Mouse (Mus musculus): ENCODE data around the gene Hyal1. TPM values are rescaled to one million over a fixed set of nuclear protein-coding genes. Genes with fewer than 3 reads are reported as not detected.
"Not testable (repeated sequence)": the region's sequence is repeated elsewhere in the genome, so short reads cannot be mapped to it uniquely, and the experiment has no call there.

The Hyal1 gene
- total RNA-seq, 4 experiments from 2014 or later = 4.6 to 6.6 (median 5.1) TPM

GRCm38 (mm10) chr9:107550491-107551116 lies 26.1 kb upstream of the Hyal1 start:
- no peak for DNase-seq (ENCODE audit: low spot score)

DNA sequence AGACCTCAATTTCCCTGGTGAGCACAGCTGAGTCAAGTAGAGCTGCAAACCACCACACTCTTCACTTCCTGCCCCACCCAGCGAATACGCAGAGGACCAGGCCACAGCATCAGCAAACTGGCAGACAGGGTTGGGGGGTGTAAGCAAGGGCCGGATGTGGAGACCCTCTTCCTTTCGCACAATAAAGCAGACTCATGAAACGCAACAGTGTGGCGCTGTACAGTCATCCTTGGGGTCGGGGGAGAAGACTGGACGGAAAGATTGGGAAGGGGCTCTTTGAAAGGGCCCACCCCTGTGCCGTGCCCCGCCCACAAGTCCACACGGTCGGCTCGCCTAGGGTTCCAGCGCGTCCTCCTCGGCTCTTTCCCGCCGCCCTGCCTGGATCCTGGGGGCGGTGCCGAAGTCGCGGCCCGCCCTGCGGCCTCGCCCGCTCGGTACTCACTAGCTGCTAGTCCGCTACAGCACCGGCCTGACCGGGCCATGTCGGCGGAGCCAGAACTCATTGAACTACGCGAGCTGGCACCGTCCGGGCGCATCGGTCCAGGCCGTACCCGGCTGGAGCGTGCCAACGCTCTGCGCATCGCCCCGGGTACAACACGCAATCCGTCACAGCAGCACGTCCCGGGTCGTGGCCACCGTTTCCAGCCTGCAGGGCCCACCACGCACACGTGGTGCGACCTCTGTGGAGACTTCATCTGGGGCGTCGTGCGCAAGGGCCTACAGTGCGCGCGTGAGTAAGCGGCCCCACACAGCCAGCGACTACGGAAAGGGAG lies 25.4 kb upstream of the Hyal1 start, which contains the start of gene Rassf1:
TSS of gene Rassf1 (plus strand) at position 439 of the 773 bp plus-strand sequence.
- DNase-seq (ENCODE audit: low spot score) = peak; percentile 61

DNA sequence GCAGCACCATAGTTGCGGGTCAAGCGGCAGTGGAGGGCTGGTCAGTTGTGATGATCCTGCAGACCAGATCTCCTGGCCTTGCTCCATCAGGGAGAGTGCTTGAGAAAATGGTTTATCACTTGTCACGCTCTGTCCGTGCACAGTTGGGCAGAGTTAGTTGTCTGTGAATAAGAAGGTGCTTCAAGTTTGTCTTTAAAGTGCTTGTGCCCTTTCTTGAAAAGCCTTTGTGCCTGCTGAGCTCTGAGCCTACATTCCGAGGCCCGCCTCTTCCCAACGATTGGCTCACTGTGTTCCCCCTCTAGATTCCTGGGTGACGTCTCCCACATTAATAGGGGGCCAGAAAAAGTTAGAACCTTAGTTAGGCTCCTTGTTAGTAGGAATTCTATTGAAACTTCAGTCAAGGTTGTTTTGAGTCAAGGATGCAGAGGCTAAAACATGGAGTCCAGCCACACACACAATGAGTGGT lies 24.8 kb upstream of the Hyal1 start:
- DNase-seq (ENCODE audit: low spot score) = no peak

DNA sequence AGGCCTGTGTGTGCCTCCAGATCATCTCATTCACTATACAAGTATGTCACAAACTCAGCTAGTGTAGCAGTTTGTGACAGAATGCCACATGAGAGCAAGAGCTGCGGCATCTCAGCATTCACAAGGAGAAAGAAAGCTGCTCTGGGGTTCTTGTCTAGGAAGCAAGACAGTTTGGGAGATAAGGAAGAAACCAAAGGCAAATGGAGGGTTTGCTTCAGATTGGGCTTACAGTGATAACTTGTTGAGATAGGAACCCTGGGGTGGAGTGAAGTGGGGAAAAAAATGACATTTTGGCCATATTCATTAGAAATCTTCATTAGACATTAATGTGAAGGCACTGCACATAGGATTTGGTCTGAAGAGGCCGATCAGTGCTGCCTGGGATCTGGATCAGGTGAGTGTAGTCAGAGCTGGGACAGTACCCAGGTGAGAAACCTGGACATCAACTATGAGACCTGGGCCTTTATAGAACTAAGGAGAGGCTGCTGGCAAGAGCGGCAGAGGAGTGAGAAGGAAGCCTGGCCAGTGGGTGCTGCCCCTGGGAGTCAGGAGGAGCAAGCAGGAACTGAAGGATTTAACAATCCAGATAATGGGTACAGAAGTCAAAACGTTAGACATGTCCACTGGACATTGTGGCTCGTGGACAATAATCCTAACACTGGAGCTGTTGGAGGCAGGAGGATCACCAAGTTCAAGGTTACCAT lies 23.9 kb upstream of the Hyal1 start:
- no peak for DNase-seq (ENCODE audit: low spot score)

GRCm38 (mm10) chr9:107553541-107554318 lies 23.0 kb upstream of the Hyal1 start:
- no peak for DNase-seq (ENCODE audit: low spot score)

- peak; percentile 92 for DNase-seq (ENCODE audit: low spot score)
Measured at GRCm38 (mm10) chr9:107554319-107554825, 22.4 kb upstream of the Hyal1 start.

- peak; percentile 89 for DNase-seq (ENCODE audit: low spot score)
Measured at GRCm38 (mm10) chr9:107555031-107555457, 21.7 kb upstream of the Hyal1 start.

DNA sequence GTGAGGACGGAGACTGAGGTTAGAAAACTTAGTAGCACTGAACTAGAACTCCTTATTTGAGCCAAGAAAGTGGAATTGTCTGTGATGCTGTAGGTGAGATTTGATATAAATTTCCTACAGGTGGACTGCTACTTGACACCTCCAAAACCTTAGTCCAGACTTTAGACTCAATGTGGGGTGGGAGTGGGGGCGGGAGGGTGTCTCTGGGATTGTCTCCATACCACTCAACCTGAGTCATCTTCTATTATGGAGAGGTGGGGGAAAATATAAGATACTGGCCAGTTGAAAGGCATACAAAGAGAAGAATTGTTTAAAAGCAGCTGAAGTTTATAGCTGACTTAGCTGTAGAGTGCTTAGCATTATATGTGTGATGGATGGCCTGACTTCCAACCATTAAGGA lies 21.0 kb upstream of the Hyal1 start:
- DNase-seq (ENCODE audit: low spot score) = no peak

DNA sequence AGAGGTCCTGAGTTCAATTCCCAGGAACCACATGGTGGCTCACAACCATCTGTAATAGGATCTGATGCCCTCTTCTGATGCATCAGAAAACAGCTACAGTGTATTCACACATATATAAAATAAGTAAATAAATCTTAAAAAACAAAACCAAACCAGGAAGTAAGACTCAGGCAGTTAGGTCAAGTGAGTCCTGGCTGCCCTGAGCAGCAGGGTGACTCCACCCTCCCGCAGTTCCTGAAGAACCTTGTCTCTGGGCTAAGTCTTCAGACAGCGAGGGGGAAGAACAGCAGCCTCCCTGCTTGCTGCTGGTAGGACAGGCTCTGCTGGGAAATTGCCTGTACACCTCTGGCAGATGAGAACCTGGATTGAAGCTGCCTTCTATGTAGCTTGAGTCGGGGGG lies 20.4 kb upstream of the Hyal1 start:
- no peak for DNase-seq (ENCODE audit: low spot score)

DNA sequence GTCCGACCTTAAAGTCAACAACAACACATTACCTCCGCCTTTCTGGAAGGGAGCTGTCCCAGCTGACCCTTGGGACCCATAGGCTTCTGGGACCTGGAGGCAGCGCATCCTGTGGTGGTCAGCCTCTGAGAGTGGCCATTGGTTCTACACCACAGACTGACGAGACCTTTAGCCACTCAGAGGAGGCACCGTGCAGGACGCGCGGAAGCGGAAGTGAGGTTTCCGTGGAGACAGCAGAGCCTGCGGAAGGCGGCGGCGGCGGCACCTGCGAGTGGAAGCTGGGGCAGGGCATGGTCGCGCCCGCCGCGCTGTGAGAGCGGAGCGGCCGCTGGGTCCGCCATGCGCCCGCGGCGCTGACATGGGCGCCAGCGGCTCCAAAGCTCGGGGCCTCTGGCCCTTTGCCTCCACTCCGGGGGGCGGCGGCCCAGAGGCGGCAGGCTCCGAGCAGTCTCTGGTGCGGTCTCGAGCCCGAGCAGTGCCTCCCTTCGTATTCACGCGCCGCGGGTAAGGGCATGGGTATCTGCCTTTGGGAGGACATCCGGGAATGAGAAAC lies 13.6 kb upstream of the Hyal1 start, which contains the start of gene Tusc2:
TSS of gene Tusc2 (plus strand) at position 227 of the 553 bp plus-strand sequence.
- peak; percentile 98 for DNase-seq (ENCODE audit: low spot score)

DNA sequence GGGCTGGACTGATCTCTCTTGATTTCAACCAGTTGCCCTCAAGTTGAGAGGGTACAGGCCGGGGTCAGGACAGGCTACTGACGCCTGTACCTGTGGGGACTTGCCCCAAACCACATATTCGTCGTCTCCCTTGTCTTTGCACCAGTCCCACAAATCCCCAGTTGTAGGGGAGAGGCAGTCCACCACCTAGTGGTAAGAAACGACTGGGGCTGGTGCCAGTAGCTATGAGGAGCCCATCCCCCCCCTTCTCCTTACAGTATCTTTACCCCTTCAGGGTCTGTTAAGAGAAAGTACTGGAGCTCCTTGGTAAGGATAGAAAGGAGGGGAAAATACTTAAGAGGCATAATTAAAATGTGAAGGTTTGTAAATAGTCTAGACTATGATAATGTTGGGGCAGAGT lies 11.2 kb upstream of the Hyal1 start:
- DNase-seq (ENCODE audit: low spot score) = not testable (repeated sequence)

DNA sequence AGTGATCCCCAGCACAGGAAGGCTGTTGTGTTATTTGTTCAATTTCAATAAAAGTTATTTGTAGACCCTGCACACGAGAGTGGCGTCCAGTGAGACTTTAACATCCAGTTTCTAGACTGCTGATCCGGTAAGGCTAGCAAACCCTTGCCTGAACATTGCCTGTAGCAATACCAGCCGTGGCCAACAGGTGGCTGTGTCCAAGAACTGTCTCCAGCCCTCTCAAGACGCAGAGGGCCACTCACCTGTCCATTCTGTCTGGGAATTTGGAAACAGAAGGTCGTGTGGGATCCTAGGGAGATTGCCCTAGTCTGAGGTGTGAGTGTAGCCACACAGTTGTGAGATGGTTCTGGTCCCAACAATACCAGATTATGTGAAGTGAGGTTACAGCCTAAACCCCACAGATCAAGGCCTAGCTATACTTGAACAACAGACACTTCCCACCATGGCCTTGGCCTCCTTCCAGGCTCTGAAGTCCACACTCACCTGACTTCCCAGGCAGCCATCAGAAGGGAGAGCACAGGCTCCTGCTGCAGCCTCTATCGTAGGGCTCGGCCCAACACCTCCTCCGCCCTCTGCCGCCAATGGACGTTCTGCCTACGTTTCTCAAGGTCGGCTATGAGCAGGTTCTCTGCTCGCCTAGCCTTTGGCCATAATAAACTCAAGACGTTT lies 10.6 kb upstream of the Hyal1 start:
- peak; percentile 85 for DNase-seq (ENCODE audit: low spot score)

DNA sequence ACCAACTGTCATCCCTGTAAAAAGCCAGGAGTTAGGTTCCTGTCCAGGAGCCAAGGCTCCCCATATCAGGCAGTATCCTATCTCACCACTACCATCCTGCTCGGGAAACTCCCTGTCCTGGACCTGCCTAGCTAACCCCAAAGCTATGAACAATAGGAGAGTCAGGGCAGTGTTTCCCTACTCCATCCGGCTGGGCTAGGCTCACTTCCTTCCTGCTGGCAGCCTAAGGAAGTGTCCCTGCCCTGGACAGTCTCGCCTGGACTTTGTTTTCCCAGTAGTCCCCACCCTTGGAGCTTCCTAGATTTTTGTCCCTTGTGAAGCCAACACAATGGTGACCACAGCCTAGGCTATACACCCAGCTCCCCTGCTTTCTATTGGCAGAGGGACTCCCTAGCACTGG lies 9.9 kb upstream of the Hyal1 start:
- DNase-seq (ENCODE audit: low spot score) = peak; percentile 87

DNA sequence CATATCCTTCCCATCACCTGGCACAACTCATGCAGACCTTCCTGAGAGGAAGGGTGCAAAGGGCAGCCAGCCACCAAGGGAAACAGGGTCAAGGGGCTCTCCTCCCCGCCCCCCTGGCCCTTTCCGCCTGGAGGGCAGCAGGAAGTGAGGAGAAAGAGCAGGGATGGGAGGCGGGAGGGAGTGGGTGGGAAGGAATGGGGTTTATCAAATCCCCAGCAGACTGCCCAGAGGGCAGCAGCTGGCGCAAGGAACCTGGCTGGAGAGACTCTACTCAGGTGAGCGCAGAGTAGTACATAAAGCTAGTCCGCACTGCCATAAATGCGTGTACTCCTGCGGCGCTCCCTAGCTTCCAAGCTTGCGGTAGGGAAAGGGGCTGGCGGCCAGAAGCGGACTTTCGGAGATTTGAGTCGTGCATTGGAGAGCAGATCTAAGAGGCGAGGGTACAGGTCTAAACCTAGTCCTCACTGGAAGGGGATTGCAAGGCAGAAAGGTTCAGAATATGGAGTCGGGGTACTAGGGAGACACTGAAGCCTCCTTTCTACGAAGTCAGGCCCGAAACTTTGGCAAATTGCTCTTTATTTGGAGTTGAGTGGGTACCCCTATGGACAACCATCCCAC lies 8.9 kb upstream of the Hyal1 start, which contains the start of gene Hyal2:
TSS of gene Hyal2 (plus strand) at position 244 of the 618 bp plus-strand sequence.
- DNase-seq (ENCODE audit: low spot score) = no peak

DNA sequence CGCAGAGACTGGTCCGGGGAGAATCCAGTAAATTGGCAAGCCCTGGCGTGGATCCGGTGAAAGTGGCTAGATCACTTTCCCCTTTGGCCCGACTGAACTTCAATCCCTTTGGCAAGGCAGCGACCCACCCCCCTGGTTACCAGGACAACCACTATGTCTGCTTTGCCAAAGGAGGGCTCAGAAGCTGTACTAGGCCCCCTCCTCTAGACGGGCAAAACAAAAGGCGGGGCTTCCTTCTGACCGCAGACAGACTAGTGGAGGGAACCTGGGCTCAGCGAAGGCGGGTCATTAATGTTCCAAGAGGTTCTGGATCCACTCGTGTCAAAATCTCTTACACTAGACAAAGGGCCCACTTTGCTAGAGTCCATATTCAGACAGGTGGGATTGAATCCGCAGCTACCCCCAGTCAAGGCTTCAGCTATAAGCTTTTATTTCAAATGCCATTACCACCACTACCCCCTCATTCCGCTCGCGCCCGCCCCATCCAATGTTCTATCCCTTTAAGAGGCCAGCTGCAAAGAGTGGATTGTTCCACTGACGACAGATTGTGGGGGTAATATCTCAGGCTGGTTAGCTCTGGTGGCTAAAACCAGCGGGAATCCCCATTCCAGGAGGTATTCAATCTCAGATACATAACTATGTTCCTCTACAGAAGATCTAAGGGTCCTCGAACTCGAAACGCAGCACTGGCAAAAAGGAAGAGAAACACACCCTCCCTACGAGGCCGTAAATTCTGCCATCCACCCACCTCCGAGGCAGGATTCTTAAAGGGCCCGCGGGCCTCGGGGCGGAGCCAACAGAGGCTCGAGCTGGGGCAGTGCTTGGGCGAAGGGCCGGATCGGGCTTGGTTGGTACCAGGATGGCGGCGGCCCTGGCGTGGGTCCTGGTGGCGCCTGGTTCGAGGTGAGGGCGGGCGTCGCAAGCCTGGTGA lies 8.1 kb upstream of the Hyal1 start:
- peak; percentile 86 for DNase-seq (ENCODE audit: low spot score)

DNA sequence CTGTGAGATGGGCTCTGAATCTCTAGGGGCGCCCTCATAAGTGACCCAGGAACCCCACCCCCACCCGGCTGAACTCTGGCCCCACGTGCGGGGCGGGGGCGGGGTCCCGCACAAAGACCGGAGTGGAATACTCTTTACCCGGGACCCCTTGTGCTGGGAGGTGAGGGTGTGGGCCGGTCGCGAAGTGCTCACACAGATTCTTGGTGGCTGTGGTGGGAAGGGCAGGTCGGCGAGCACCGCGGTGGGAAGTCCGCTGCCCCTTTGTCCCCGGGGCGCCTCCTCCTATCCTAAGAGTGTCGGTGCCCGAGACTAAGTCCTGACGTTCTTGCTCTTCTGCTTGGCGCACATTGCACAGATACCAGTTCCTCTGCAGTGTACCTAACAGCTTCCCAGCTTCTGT lies 7.5 kb upstream of the Hyal1 start:
- no peak for DNase-seq (ENCODE audit: low spot score)

DNA sequence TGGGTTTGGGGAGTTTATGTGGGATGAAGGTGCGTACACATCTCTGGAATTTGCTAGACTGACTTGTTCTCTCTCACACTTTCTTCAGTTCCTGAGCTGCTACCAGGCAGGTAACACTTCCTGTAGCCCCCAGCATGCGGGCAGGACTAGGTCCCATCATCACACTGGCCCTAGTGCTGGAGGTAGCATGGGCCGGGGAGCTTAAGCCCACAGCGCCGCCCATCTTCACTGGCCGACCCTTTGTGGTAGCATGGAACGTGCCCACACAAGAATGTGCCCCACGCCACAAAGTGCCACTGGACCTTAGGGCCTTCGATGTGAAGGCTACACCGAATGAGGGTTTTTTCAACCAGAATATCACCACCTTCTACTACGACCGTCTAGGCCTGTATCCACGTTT lies 6.7 kb upstream of the Hyal1 start:
- DNase-seq (ENCODE audit: low spot score) = no peak

DNA sequence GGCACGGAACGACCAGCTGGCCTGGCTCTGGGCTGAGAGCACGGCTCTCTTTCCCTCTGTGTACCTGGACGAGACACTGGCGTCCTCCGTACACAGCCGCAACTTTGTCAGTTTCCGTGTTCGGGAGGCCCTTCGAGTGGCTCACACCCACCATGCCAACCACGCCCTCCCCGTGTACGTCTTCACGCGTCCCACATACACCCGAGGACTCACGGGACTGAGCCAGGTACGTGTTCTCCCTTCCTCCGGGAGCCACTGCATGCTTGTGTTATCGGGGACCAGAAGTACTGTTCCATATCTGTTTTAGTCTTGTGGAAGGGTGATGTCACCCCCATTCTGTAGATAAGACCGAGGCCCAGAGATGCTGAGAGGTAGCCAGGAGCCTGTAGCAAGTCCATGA lies 5.9 kb upstream of the Hyal1 start:
- no peak for DNase-seq (ENCODE audit: low spot score)
